Mouse (Mus musculus) myocyte (in vitro differentiated cells): ENCODE results near the gene Draxin. TPM values are rescaled to one million over a fixed set of nuclear protein-coding genes. Genes with fewer than 3 reads are reported as not detected.
A peak's percentile ranks its signal among the peaks of the same experiment; 100 is the strongest.

Experiments
- H3K27me3 ChIP-seq: one replicate; pipeline ENCODE4 v1.6.1; 2011; ENCODE audit not compliant: control insufficient read depth, insufficient read depth, insufficient read length
- H3K36me3 ChIP-seq: one replicate; pipeline ENCODE4 v1.6.1; 2011; ENCODE audit not compliant: control insufficient read depth, insufficient read depth
- H3K4me2 ChIP-seq: one replicate; pipeline ENCODE4 v1.6.1; 2011; ENCODE audit warnings: low read depth, control low read depth
- H3K4me3 ChIP-seq: one replicate; pipeline ENCODE4 v1.5.1; 2011; ENCODE audit warnings: mild to moderate bottlenecking, control low read depth, moderate library complexity
- H3K79me2 ChIP-seq: one replicate; pipeline ENCODE4 v1.6.1; 2011; ENCODE audit not compliant: control insufficient read depth, insufficient read depth
- H3ac ChIP-seq: one replicate; pipeline ENCODE4 v1.6.1; 2011; ENCODE audit not compliant: control insufficient read depth, insufficient read length
- CEBPB ChIP-seq: IDR thresholded peaks from 2 replicates; pipeline ENCODE4 v1.6.1; 2011; ENCODE audit warnings: mild to moderate bottlenecking, moderate library complexity; ENCODE audit not compliant: poor library complexity, insufficient read depth, severe bottlenecking
- E2F4 ChIP-seq: IDR thresholded peaks from one replicate; pipeline ENCODE4 v1.6.1; 2011; ENCODE audit warnings: mild to moderate bottlenecking, control low read depth, moderate library complexity; ENCODE audit not compliant: insufficient read depth
- MAX ChIP-seq: IDR thresholded peaks from one replicate; pipeline ENCODE4 v1.6.1; 2011; ENCODE audit warnings: low read depth, mild to moderate bottlenecking, control low read depth
- MYOD1 ChIP-seq, 3 experiments: IDR thresholded peaks; one replicate each; pipeline ENCODE4 v1.6.1; 2011; ENCODE audit warnings: control low read depth in 2 of 3, low read depth in 2 of 3, mild to moderate bottlenecking in 2 of 3, moderate library complexity in 1 of 3; ENCODE audit not compliant: insufficient read length in 2 of 3, control insufficient read depth in 1 of 3
- MYOG ChIP-seq, 3 experiments: IDR thresholded peaks; one replicate each; pipeline ENCODE4 v1.6.1; 2011; ENCODE audit warnings: control low read depth in 2 of 3, low read depth in 2 of 3, mild to moderate bottlenecking in 2 of 3; ENCODE audit not compliant: insufficient read length in 2 of 3, control insufficient read depth in 1 of 3, insufficient read depth in 1 of 3
- POLR2A ChIP-seq: IDR thresholded peaks from one replicate; pipeline ENCODE4 v1.6.1; 2011; ENCODE audit warnings: low read depth, mild to moderate bottlenecking, control low read depth, moderate library complexity; ENCODE audit not compliant: insufficient read length
- POLR2AphosphoS2 ChIP-seq: IDR thresholded peaks from one replicate; pipeline ENCODE4 v1.6.1; 2011; ENCODE audit warnings: low read depth, control low read depth; ENCODE audit not compliant: insufficient read length
- REST ChIP-seq: IDR thresholded peaks from one replicate; pipeline ENCODE4 v1.6.1; 2011; ENCODE audit warnings: mild to moderate bottlenecking, control low read depth, moderate library complexity; ENCODE audit not compliant: insufficient read depth, insufficient read length
- SRF ChIP-seq: IDR thresholded peaks from one replicate; pipeline ENCODE4 v1.6.1; 2011; ENCODE audit warnings: low read depth; ENCODE audit not compliant: control insufficient read depth, insufficient read length
- TCF12 ChIP-seq: IDR thresholded peaks from one replicate; pipeline ENCODE4 v1.6.1; 2011; ENCODE audit warnings: mild to moderate bottlenecking, control low read depth; ENCODE audit not compliant: poor library complexity, insufficient read depth, severe bottlenecking
- TCF3 ChIP-seq: IDR thresholded peaks from one replicate; pipeline ENCODE4 v1.6.1; 2011; ENCODE audit warnings: low read depth, control low read depth; ENCODE audit not compliant: insufficient read length
- USF1 ChIP-seq: IDR thresholded peaks from one replicate; pipeline ENCODE4 v1.6.1; 2011; ENCODE audit warnings: low read depth, mild to moderate bottlenecking, control low read depth, moderate library complexity
- polyA plus RNA-seq: library from polyadenylated mRNA; unstranded; fragments of >200 nt; fragmentation: generic; extraction: Trizol; gene quantifications from one replicate; pipeline ENCODE4 v1.2.1, GENCODE M21; 2012; ENCODE audit warnings: missing spikeins

Draxin gene
- polyA plus RNA-seq, 1 experiment = 0.04 TPM

- Histone ChIP-seq H3K4me2 (no peak overlapping the region), H3K79me2 (no peaks in the 10 kb centered on the region), H3ac (no peak overlapping the region), H3K4me3 (no peak overlapping the region), H3K27me3 (peaks cover 49% of the 10 kb centered on the region), H3K36me3 (no peaks in the 10 kb centered on the region)
- TF ChIP-seq POLR2AphosphoS2 (no peak), USF1 (no peak), MYOD1 (IDR thresholded peaks at IDR 0.05; ENCODE audit: control insufficient read depth in 1 of 3, insufficient read length in 2 of 3, low read depth in 2 of 3) (no peak)
Measured at GRCm38 (mm10) chr4:148171261-148171660, 40.8 kb upstream of the Draxin start.

- no peak overlapping the region for H3K4me3 ChIP-seq
- H3K36me3 ChIP-seq = no peaks in the 10 kb centered on the region
- H3ac ChIP-seq = no peak overlapping the region
- peaks cover 50% of the 10 kb centered on the region for H3K27me3 ChIP-seq
- H3K79me2 ChIP-seq = no peaks in the 10 kb centered on the region
- no peak overlapping the region for H3K4me2 ChIP-seq
- TF ChIP-seq SRF = no peak
- peak; percentile 67 for TF ChIP-seq E2F4
Measured at GRCm38 (mm10) chr4:148170842-148171241, 40.3 kb upstream of the Draxin start.

GRCm38 (mm10) chr4:148169586-148169985 is 39.1 kb upstream of the Draxin start:
- no peak overlapping the region for H3K4me3 ChIP-seq
- no peaks in the 10 kb centered on the region for H3K79me2 ChIP-seq
- H3K4me2 ChIP-seq = peak overlapping the region; percentile 18
- peaks cover 54% of the 10 kb centered on the region for H3K27me3 ChIP-seq
- H3ac ChIP-seq = no peak overlapping the region
- TF ChIP-seq USF1 = no peak
- no peak for TF ChIP-seq TCF12
- no peak for TF ChIP-seq CEBPB
- TF ChIP-seq E2F4 = no peak
- TF ChIP-seq POLR2AphosphoS2 = no peak
- TF ChIP-seq MYOG (IDR thresholded peaks at IDR 0.05; ENCODE audit: control insufficient read depth in 1 of 3, insufficient read depth in 1 of 3, insufficient read length in 2 of 3, low read depth in 2 of 3) = no peak
- no peak for TF ChIP-seq MAX
- no peak for TF ChIP-seq POLR2A
- no peaks in the 10 kb centered on the region for H3K36me3 ChIP-seq

- no peaks in the 10 kb centered on the region for H3K36me3 ChIP-seq
- no peak overlapping the region for H3K4me2 ChIP-seq
- H3ac ChIP-seq = no peak overlapping the region
- TF ChIP-seq TCF12 = no peak
- TF ChIP-seq REST = no peak
- no peak overlapping the region for H3K4me3 ChIP-seq
- H3K79me2 ChIP-seq = no peaks in the 10 kb centered on the region
- peaks cover 53% of the 10 kb centered on the region for H3K27me3 ChIP-seq
Measured at GRCm38 (mm10) chr4:148168287-148168686, 37.8 kb upstream of the Draxin start.

- Histone ChIP-seq H3K27me3 (peaks cover 40% of the 10 kb centered on the region), H3K36me3 (no peaks in the 10 kb centered on the region), H3K4me2 (no peak overlapping the region), H3ac (no peak overlapping the region), H3K4me3 (no peak overlapping the region), H3K79me2 (no peaks in the 10 kb centered on the region)
- no peak for TF ChIP-seq E2F4
- TF ChIP-seq TCF12 = no peak
Measured at GRCm38 (mm10) chr4:148166986-148167385, 36.5 kb upstream of the Draxin start.

GRCm38 (mm10) chr4:148166431-148166830 is 35.9 kb upstream of the Draxin start:
- H3K36me3 ChIP-seq = no peaks in the 10 kb centered on the region
- no peak overlapping the region for H3K4me3 ChIP-seq
- no peaks in the 10 kb centered on the region for H3K79me2 ChIP-seq
- no peak for TF ChIP-seq TCF12
- TF ChIP-seq POLR2A = no peak
- no peak for TF ChIP-seq E2F4
- no peak for TF ChIP-seq MYOG (IDR thresholded peaks at IDR 0.05; ENCODE audit: control insufficient read depth in 1 of 3, insufficient read depth in 1 of 3, insufficient read length in 2 of 3, low read depth in 2 of 3)
- TF ChIP-seq SRF = no peak
- no peak for TF ChIP-seq POLR2AphosphoS2
- no peak for TF ChIP-seq USF1
- TF ChIP-seq MYOD1 (IDR thresholded peaks at IDR 0.05; ENCODE audit: control insufficient read depth in 1 of 3, insufficient read length in 2 of 3, low read depth in 2 of 3) = no peak
- no peak for TF ChIP-seq CEBPB
- peaks cover 35% of the 10 kb centered on the region for H3K27me3 ChIP-seq
- no peak overlapping the region for H3K4me2 ChIP-seq
- no peak overlapping the region for H3ac ChIP-seq

- H3K4me3 ChIP-seq = no peak overlapping the region
- TF ChIP-seq MAX (no peak), TCF3 (no peak), MYOD1 (IDR thresholded peaks at IDR 0.05; ENCODE audit: control insufficient read depth in 1 of 3, insufficient read length in 2 of 3, low read depth in 2 of 3) (no peak), POLR2A (no peak), USF1 (no peak), SRF (no peak), POLR2AphosphoS2 (no peak), CEBPB (no peak), MYOG (IDR thresholded peaks at IDR 0.05; ENCODE audit: control insufficient read depth in 1 of 3, insufficient read depth in 1 of 3, insufficient read length in 2 of 3, low read depth in 2 of 3) (no peak), TCF12 (no peak), REST (no peak), E2F4 (no peak)
- no peak overlapping the region for H3K4me2 ChIP-seq
- H3K79me2 ChIP-seq = no peaks in the 10 kb centered on the region
- peaks cover 35% of the 10 kb centered on the region for H3K27me3 ChIP-seq
- H3ac ChIP-seq = no peak overlapping the region
- H3K36me3 ChIP-seq = no peaks in the 10 kb centered on the region
Measured at GRCm38 (mm10) chr4:148165551-148165950, 35.1 kb upstream of the Draxin start.
